Mouse (Mus musculus): ENCODE results near the gene Iqcf3. TPM values are rescaled to one million over a fixed set of nuclear protein-coding genes. Genes with fewer than 3 reads are reported as not detected.

Gene Iqcf3
- polyA plus RNA-seq, 1 experiment from 2014 or later = not detected

- WGBS = 89% methylated on average over 6 of the region's 6 CpGs
- Histone ChIP-seq H3K4me3 (no peak overlapping the region), H3K9me3 (no peaks in the 10 kb centered on the region), H3K27me3 (replicated peaks; ENCODE audit: low read depth, poor library complexity, severe bottlenecking) (peaks cover 39% of the 10 kb centered on the region), H3K36me3 (replicated peaks) (peaks cover 51% of the 10 kb centered on the region), H3K4me1 (peaks cover 61% of the 10 kb centered on the region), H3K27ac (replicated peaks) (no peak overlapping the region)
- no peak for DNase-seq (ENCODE audit: low spot score)
These were observed 94.7 kb downstream of the Iqcf3 start for GRCm38 (mm10) chr9:106466721-106467120.

DNA sequence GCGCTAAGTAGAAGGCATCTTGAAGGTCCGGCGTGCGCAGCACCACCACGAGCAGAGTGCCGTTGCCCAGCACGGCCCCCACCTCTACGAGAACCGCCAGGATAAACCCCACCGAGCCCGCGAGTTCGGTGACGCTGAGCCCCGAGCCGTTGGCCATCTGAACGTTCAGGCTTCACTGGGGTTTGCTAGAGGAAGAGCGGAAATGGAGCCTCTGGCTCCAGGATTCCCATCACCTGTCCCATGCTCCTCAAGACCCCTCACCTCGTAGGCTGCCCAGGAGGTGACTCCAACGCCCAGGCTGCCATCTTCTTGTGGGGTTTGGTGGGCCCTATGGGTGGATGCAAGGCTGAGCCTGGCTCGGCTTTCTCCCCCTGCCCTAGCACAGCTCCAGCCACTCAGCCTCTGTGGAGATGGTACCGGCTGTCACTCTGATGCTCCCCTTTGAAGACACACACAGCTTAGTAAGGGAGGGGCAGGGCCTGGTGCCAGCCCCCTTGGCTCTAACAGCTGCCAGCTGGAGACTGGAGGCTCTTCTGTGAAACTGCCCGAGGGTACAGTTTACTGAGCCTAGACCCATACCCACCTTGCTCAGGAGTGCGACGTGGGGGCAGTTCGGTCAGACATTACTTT, 95.7 kb downstream of the Iqcf3 start, which contains the start of gene Gpr62:
Gpr62 (minus strand) TSS at position 368 of the 630 bp plus-strand sequence.
- Histone ChIP-seq H3K9me3 (no peaks in the 10 kb centered on the region), H3K27ac (replicated peaks) (peak within 1 kb of the TSS; percentile 84), H3K4me1 (peaks cover 62% of the 10 kb centered on the region), H3K27me3 (replicated peaks; ENCODE audit: low read depth, poor library complexity, severe bottlenecking) (peaks cover 33% of the 10 kb centered on the region), H3K36me3 (replicated peaks) (peaks cover 61% of the 10 kb centered on the region), H3K4me3 (peak within 1 kb of the TSS; percentile 62)
- 34% methylated on average over 26 of the region's 26 CpGs for WGBS
- DNase-seq (ENCODE audit: low spot score) = no peak

DNA sequence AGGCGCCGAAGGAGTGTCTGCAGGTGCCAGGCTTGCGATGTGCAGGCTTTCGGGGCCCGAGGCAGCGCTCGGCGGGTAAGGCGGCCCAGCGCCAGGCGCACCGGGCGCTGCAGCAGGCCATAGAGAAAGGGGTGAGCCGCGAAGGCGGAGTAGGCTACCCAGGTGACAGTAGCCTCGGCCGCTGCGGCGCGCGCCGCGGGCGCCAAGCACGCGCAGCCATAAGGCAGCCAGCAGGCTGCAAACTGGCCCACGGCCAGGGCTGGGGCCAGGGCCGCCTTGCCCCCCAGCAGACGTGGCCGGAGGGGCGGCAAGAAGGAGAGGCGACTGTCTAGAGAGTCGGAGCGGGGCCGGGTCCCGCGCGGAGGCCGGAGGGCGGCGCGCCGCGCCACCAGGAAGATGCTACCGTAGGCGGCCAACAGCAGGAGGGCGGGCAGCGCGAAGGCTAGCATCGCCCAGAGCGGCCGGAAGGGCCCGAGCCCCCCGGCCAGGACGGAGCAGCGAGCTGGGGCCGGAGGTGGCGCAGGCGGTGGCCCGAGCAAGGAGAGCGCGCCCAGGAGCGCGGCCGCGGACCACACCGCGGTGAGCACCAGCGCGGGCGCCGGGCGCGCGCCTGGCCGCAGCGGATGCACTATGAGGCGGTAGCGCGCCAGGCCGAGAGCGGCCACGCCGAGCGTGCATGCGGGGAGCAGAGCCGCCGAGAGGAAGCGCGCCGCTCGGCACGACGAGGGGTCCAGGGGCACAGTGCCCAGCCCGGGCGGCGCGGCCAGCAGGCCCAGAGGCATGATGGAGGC, 96.5 kb downstream of the Iqcf3 start:
- peak; percentile 79 for DNase-seq (ENCODE audit: low spot score)
- peaks cover 33% of the 10 kb centered on the region for H3K27me3 ChIP-seq (replicated peaks; ENCODE audit: low read depth, poor library complexity, severe bottlenecking)
- no peaks in the 10 kb centered on the region for H3K9me3 ChIP-seq
- H3K36me3 ChIP-seq (replicated peaks) = peaks cover 69% of the 10 kb centered on the region
- whole genome bisulfite sequencing = 2% methylated on average over 99 of the region's 99 CpGs
- H3K4me1 ChIP-seq = peaks cover 68% of the 10 kb centered on the region
- peak overlapping the region; percentile 62 for H3K4me3 ChIP-seq
- peak overlapping the region; percentile 84 for H3K27ac ChIP-seq (replicated peaks)

DNA sequence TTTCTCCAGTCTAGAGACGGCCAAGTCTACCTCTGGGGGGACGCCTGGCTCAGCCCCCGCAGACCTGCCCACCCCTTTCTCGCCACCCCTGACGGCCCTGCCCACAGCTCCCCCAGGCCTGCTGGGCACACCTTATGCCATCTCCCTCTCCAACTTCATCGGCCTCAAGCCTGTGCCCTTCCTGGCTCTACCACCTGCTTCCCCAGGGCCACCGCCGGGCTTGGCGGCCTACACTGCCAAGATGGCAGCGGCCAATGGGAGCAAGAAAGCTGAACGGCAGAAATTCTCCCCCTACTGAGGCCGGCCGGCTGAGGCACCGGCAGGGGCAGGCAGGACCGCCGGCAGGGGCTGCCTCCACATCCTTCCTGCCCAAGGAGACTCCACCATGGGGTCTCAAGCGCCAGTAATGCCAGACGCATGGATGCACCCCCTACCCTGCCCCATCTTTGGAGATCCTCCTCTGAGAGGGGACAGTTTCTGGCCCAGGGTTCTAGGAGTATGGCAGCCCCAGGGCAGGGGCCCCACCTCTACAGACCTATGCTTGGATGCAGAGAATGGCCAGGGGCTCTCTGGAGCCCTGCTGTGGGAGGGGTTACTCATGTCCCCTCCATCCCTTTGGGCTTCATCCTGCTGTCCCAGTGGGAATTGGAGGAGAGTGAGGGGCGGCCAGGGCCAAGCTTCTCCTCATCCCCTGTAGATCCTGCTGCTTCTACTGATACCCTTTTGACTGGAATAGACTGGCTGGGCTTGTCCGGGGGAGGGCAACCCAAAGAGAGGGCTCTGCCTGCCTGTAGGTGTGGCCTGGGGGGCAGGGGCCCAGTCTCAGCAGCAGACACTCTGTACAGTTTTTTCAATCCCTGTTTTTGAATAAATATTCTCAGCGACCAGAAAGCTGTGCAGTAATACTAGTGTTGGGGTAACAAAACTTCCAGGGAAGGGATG, 98.0 kb downstream of the Iqcf3 start:
- DNase-seq (ENCODE audit: low spot score) = peak; percentile 16
- Histone ChIP-seq H3K36me3 (replicated peaks) (peaks cover 84% of the 10 kb centered on the region), H3K4me1 (peaks cover 73% of the 10 kb centered on the region), H3K27ac (replicated peaks) (0 out of 2 replicates have a peak overlapping the region, but pooled peaks have one; percentile 14), H3K4me3 (peak overlapping the region; percentile 32), H3K9me3 (no peaks in the 10 kb centered on the region), H3K27me3 (replicated peaks; ENCODE audit: low read depth, poor library complexity, severe bottlenecking) (peaks cover 33% of the 10 kb centered on the region)
- WGBS = 89% methylated on average over 21 of the region's 21 CpGs

DNA sequence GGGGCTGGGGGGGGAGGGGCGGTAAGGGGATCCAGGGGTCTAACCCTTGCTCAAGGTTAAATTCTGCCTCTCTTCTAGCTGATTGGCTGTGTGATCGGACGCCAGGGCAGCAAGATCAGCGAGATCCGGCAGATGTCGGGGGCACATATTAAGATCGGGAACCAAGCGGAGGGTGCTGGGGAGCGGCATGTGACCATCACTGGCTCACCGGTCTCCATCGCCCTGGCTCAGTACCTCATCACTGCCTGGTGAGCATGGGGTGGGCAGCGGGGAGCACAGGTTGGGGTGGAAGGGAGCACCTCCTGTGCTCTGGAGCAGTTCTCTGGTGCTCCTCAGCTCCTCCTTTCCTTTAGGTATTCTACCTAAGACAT, 99.0 kb downstream of the Iqcf3 start:
- H3K4me3 ChIP-seq = no peak overlapping the region
- no peak overlapping the region for H3K27ac ChIP-seq (replicated peaks)
- 91% methylated on average over 12 of the region's 12 CpGs for WGBS
- no peak for DNase-seq (ENCODE audit: low spot score)
- peaks cover 94% of the 10 kb centered on the region for H3K36me3 ChIP-seq (replicated peaks)
- H3K27me3 ChIP-seq (replicated peaks; ENCODE audit: low read depth, poor library complexity, severe bottlenecking) = peaks cover 33% of the 10 kb centered on the region
- no peaks in the 10 kb centered on the region for H3K9me3 ChIP-seq
- H3K4me1 ChIP-seq = peaks cover 83% of the 10 kb centered on the region

DNA sequence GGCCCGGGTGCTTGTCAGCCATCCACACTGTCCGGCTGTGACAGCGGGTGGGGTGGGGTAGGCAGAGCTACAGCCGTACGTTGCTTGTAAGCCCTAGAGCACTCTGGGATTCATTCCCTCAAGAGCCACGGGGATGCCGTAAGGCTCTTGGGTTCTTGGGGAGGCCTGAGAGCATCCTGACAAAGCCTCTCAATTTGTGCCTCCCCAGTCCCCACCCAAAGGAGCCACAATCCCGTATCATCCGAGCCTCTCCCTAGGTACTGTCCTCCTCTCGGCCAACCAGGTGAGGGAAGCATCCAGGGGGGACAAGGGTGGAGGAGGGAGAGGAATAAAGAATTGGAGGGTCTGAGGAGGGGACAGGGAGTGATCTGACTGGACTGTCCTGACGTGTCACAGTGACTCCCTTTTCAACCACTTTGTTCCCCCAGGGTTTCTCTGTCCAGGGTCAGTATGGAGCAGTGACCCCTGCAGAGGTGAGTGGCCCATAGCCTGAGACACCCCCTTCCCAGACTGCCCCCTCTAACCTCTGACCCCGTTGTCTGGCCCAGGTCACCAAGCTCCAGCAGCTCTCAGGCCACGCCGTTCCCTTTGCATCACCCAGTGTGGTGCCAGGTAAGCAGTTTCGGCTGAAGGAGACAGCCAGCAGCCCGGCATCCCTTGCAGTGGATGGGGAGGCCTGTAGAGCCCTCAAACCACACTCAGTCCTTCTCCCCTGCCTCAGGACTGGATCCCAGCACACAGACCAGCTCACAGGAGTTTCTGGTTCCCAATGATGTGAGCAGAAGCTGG, 99.6 kb downstream of the Iqcf3 start:
- Histone ChIP-seq H3K4me3 (no peak overlapping the region), H3K27ac (replicated peaks) (no peak overlapping the region), H3K27me3 (replicated peaks; ENCODE audit: low read depth, poor library complexity, severe bottlenecking) (peaks cover 33% of the 10 kb centered on the region), H3K4me1 (peaks cover 89% of the 10 kb centered on the region), H3K9me3 (no peaks in the 10 kb centered on the region), H3K36me3 (replicated peaks) (peaks cover 97% of the 10 kb centered on the region)
- WGBS = 85% methylated on average over 16 of the region's 16 CpGs
- DNase-seq (ENCODE audit: low spot score) = no peak

- Histone ChIP-seq H3K36me3 (replicated peaks) (peaks cover 100% of the 10 kb centered on the region), H3K27ac (replicated peaks) (no peak overlapping the region), H3K4me1 (peaks cover 97% of the 10 kb centered on the region), H3K4me3 (no peak overlapping the region), H3K9me3 (no peaks in the 10 kb centered on the region), H3K27me3 (replicated peaks; ENCODE audit: low read depth, poor library complexity, severe bottlenecking) (peaks cover 31% of the 10 kb centered on the region)
- no peak for DNase-seq (ENCODE audit: low spot score)
- 88% methylated on average over 9 of the region's 9 CpGs for WGBS
These were observed 100.4 kb downstream of the Iqcf3 start for GRCm38 (mm10) chr9:106461026-106461415.

DNA sequence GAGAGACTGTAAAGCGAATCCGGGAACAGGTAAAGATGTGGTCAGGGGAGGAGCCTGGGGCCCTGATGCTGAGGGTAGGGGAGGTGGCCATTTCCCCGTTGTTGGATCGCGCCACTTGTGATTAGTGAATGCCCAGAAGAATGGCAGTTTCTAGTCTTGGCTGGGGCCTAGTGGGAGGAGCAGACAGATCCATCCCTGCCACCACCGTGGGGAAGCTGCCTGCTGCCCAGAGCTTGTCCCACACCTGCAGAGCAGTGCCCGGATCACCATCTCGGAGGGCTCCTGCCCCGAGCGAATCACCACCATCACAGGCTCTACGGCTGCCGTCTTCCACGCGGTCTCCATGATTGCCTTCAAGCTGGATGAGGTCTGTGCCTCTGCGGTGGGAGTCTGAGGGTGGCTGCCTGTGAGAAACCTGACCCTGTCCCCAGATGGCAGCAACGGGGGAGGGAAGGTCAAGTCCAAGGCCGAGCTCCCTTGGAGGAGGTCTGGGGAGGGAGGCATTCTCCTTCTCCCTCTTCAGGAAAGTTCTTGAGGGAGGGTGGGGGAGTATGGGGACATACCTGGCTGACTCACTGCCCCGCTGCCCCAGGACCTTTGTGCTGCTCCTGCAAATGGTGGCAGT, 100.9 kb downstream of the Iqcf3 start:
- H3K4me3 ChIP-seq = peak overlapping the region; percentile 26
- 77% methylated on average over 18 of the region's 18 CpGs for WGBS
- no peaks in the 10 kb centered on the region for H3K9me3 ChIP-seq
- H3K4me1 ChIP-seq = peaks cover 98% of the 10 kb centered on the region
- peaks cover 98% of the 10 kb centered on the region for H3K36me3 ChIP-seq (replicated peaks)
- peaks cover 26% of the 10 kb centered on the region for H3K27me3 ChIP-seq (replicated peaks; ENCODE audit: low read depth, poor library complexity, severe bottlenecking)
- peak; percentile 21 for DNase-seq (ENCODE audit: low spot score)
- peak overlapping the region; percentile 4; the same call in 1 of the 2 replicates for H3K27ac ChIP-seq (replicated peaks)

DNA sequence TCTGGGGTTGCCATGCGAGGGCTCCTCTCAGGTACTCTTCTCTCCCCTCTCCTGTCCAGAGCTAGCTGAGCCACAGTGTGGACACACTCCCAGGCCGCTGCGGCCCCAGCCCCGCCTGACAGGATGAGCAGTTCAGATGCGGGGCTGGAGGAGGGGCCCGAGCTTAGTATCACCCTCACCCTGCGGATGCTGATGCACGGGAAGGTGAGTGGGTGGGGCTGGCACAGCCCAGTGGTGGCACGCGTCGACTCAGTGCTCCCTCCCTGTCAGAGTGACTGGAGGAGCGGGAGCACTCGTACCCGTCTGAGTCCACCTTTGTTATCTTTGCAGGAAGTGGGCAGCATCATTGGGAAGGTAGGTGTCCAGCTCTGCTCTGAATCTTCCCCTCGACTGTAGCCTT, 101.5 kb downstream of the Iqcf3 start:
- no peak for DNase-seq (ENCODE audit: low spot score)
- 84% methylated on average over 15 of the region's 15 CpGs for WGBS
- Histone ChIP-seq H3K36me3 (replicated peaks) (peaks cover 92% of the 10 kb centered on the region), H3K4me1 (peaks cover 98% of the 10 kb centered on the region), H3K27me3 (replicated peaks; ENCODE audit: low read depth, poor library complexity, severe bottlenecking) (peaks cover 23% of the 10 kb centered on the region), H3K9me3 (no peaks in the 10 kb centered on the region), H3K4me3 (peak overlapping the region; percentile 26), H3K27ac (replicated peaks) (no peak overlapping the region; the same call in 1 of the 2 replicates)

GRCm38 (mm10) chr9:106457920-106458319, 103.5 kb downstream of the Iqcf3 start:
- peaks cover 72% of the 10 kb centered on the region for H3K36me3 ChIP-seq (replicated peaks)
- 74% methylated on average over 5 of the region's 5 CpGs for WGBS
- peaks cover 2% of the 10 kb centered on the region for H3K27me3 ChIP-seq (replicated peaks; ENCODE audit: low read depth, poor library complexity, severe bottlenecking)
- no peak for DNase-seq (ENCODE audit: low spot score)
- peaks cover 89% of the 10 kb centered on the region for H3K4me1 ChIP-seq
- no peaks in the 10 kb centered on the region for H3K9me3 ChIP-seq
- H3K4me3 ChIP-seq = peak overlapping the region; percentile 86; the same call in 1 of the 2 replicates
- peak overlapping the region; percentile 99 for H3K27ac ChIP-seq (replicated peaks)

- Histone ChIP-seq H3K9me3 (no peaks in the 10 kb centered on the region), H3K27me3 (replicated peaks; ENCODE audit: low read depth, poor library complexity, severe bottlenecking) (no peaks in the 10 kb centered on the region), H3K36me3 (replicated peaks) (peaks cover 65% of the 10 kb centered on the region), H3K4me1 (peaks cover 90% of the 10 kb centered on the region), H3K27ac (replicated peaks) (peak overlapping the region; percentile 99), H3K4me3 (peak overlapping the region; percentile 86)
- DNase-seq (ENCODE audit: low spot score) = no peak
- 44% methylated on average over 9 of the region's 9 CpGs for WGBS
These were observed 104.3 kb downstream of the Iqcf3 start for GRCm38 (mm10) chr9:106457163-106457559.
